Mouse (Mus musculus) neural tube, embryonic 11.5 days (tissue): Measurements from ENCODE around the gene Edem1. TPM values are rescaled to one million over a fixed set of nuclear protein-coding genes. Genes with fewer than 3 reads are reported as not detected.

Experiments used
- ATAC-seq: fragments of 200-750 bp; cut with Nextera tagmentation; 2 replicates; pipeline ENCODE4 v1.8.0; 2017; ENCODE audit warnings: moderate number of reproducible peaks, mild to moderate bottlenecking, moderate TSS enrichment, moderate library complexity; ENCODE audit not compliant: insufficient read depth, low FRiP score, low TSS enrichment
- DNase-seq: peaks from one replicate; pipeline ENCODE4 v3.0.0-alpha.2; 2015; ENCODE audit warnings: low spot score
- H3K27ac ChIP-seq: fragments of 300-500 bp; sonication (generic); 2 replicates; pipeline ENCODE4 v1.5.1; 2014; ENCODE audit warnings: low read depth, mild to moderate bottlenecking, low read length
- H3K27me3 ChIP-seq: fragments of 300-500 bp; sonication (generic); 2 replicates; pipeline ENCODE4 v1.6.1; 2014; ENCODE audit warnings: mild to moderate bottlenecking, low read length, mixed read lengths; ENCODE audit not compliant: control insufficient read depth, insufficient read depth
- H3K36me3 ChIP-seq: fragments of 300-500 bp; sonication (generic); 2 replicates; pipeline ENCODE4 v1.6.1; 2014; ENCODE audit warnings: mild to moderate bottlenecking, low read length, moderate library complexity, mixed read lengths; ENCODE audit not compliant: control insufficient read depth, insufficient read depth
- H3K4me1 ChIP-seq: fragments of 300-500 bp; sonication (generic); 2 replicates; pipeline ENCODE4 v1.6.1; 2014; ENCODE audit warnings: low read length, mixed read lengths; ENCODE audit not compliant: control insufficient read depth, insufficient read depth
- H3K4me2 ChIP-seq: fragments of 300-500 bp; sonication (generic); 2 replicates; pipeline ENCODE4 v1.6.1; 2014; ENCODE audit warnings: low read depth, mild to moderate bottlenecking, moderate library complexity
- H3K4me3 ChIP-seq: fragments of 300-500 bp; sonication (generic); 2 replicates; pipeline ENCODE4 v1.5.1; 2014; ENCODE audit warnings: low read depth, low read length
- H3K9ac ChIP-seq: fragments of 300-500 bp; sonication (generic); 2 replicates; pipeline ENCODE4 v1.6.1; 2014; ENCODE audit warnings: mild to moderate bottlenecking, low read length
- H3K9me3 ChIP-seq: fragments of 300-500 bp; sonication (generic); 2 replicates; pipeline ENCODE4 v1.6.1; 2016; ENCODE audit warnings: low read length; ENCODE audit not compliant: control insufficient read depth
- WGBS: fragments of 180-500 bp; shearing (Covaris S2); extraction: QIAGEN DNeasy Blood & Tissue Kit; methylation state at CpG from one replicate; pipeline ENCODE4 v1.1.7; 2014; 5-methylcytosine and 5-hydroxymethylcytosine counted together
- polyA plus RNA-seq: library from polyadenylated mRNA; unstranded; fragments of >200 nt; fragmentation: Nextera tagmentation; extraction: Ambion mirVana; gene quantifications from 2 replicates; pipeline ENCODE4 v1.2.1, GENCODE M21; 2014

Gene Edem1
- polyA plus RNA-seq, 1 experiment from 2014 or later, result 23.6 TPM

GRCm38 (mm10) chr6:108835765-108836691, 7.6 kb downstream of the Edem1 start:
- Histone ChIP-seq H3K27ac (no peak overlapping the region), H3K36me3 (no peaks in the 10 kb centered on the region), H3K9me3 (no peaks in the 10 kb centered on the region), H3K9ac (no peak overlapping the region), H3K4me2 (no peak overlapping the region), H3K4me1 (no peaks in the 10 kb centered on the region), H3K27me3 (no peaks in the 10 kb centered on the region), H3K4me3 (no peak overlapping the region)
- DNase-seq, result no peak
- no peak for ATAC-seq
- WGBS, result 79% methylated on average over 16 of the region's 16 CpGs

DNA sequence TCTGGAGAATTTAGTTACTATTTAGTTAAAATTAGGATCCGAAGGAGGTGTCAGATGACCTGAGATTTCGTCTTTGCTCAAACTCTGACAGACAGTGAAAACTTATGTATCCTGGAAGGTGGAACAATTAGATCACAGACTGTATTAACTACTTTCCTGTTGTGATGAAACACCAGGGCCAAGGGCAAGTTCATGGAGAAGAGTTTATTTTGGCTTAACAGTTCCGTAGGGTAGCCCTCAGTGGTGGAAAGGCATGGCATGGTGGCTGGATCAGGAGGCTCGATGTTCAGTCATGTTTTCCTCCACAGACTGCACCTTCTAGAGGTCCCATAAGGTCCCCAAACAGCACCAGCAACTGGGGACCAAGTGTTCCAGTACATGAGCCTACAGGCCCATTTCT, 8.6 kb downstream of the Edem1 start:
- Histone ChIP-seq H3K4me1 (no peaks in the 10 kb centered on the region), H3K4me2 (no peak overlapping the region), H3K9ac (no peak overlapping the region), H3K36me3 (no peaks in the 10 kb centered on the region), H3K4me3 (no peak overlapping the region), H3K27me3 (no peaks in the 10 kb centered on the region), H3K9me3 (no peaks in the 10 kb centered on the region), H3K27ac (no peak overlapping the region)
- 93% methylated on average over 4 of the region's 4 CpGs for WGBS
- ATAC-seq, result no peak
- DNase-seq, result no peak

- Histone ChIP-seq H3K4me3 (no peak overlapping the region), H3K27ac (no peak overlapping the region), H3K9ac (no peak overlapping the region), H3K9me3 (no peaks in the 10 kb centered on the region), H3K36me3 (no peaks in the 10 kb centered on the region), H3K27me3 (no peaks in the 10 kb centered on the region), H3K4me2 (no peak overlapping the region), H3K4me1 (no peaks in the 10 kb centered on the region)
- WGBS, result 84% methylated on average over 4 of the region's 4 CpGs
- no peak for ATAC-seq
- DNase-seq, result no peak
Observed at GRCm38 (mm10) chr6:108837958-108838357, 9.5 kb downstream of the Edem1 start.

DNA sequence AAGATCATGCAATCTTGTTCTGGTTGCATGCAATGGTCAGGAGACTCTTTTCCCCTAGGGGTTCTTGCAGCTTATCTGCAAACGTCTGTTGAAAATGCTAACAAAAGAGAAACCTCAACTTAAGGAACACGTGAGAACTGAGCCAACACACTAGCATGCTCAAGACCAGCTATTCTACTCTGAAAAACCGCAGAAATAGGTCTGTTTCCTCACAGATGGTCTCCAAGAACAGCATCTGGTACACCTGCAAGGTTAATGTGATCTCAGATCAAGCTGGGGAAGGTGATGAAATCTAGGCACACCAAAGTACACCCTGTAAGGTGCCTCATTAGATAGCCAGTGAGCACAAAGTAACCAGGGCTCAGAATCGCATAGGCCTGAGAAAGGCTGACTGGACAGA, 11.0 kb downstream of the Edem1 start:
- H3K9me3 ChIP-seq, result no peaks in the 10 kb centered on the region
- ATAC-seq (no peak), DNase-seq (no peak)
- no peak overlapping the region for H3K4me2 ChIP-seq
- no peak overlapping the region for H3K4me3 ChIP-seq
- no peak overlapping the region for H3K27ac ChIP-seq
- no peaks in the 10 kb centered on the region for H3K27me3 ChIP-seq
- no peaks in the 10 kb centered on the region for H3K4me1 ChIP-seq
- WGBS, result 93% methylated on average over 4 of the region's 4 CpGs
- no peaks in the 10 kb centered on the region for H3K36me3 ChIP-seq
- H3K9ac ChIP-seq, result no peak overlapping the region

DNA sequence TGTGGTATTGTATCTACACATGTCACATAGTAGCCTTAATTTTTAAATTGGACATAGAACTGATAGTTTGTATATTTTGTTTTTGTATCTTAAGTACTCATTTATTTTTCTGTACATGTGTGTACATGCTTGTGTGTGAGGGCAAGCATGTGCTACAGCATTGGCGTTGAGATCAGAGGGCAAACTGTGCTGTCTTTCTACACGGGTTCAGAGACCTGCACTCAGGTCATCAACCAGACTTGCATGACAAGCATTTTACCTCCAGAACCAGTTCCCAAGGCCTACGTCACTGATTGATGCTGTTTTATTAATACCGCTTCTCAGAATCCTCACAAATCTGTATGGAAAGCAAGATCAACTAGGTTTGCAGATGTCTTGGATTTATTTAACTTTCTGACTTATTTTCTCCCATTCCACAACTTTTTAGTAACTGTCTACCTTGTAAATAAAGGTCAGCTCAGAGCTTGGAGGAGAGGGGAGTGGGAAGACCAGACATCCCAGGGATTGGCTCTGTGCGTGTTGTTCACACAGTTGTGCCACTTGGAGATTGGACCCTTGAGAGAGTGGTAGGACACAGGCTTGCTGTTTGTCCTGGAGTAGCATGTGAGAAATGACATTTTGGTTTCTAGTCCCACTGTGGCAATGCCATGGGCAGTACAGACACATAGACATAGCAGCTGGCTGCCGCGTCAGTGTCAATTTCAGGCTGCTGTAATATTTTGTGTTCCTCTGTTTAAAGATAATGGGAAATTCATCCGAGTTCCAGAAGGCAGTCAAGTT, 12.6 kb downstream of the Edem1 start:
- DNase-seq (no peak), ATAC-seq (no peak)
- no peak overlapping the region for H3K9ac ChIP-seq
- no peak overlapping the region for H3K27ac ChIP-seq
- no peak overlapping the region for H3K4me3 ChIP-seq
- H3K9me3 ChIP-seq, result no peaks in the 10 kb centered on the region
- H3K36me3 ChIP-seq, result no peaks in the 10 kb centered on the region
- no peak overlapping the region for H3K4me2 ChIP-seq
- no peaks in the 10 kb centered on the region for H3K27me3 ChIP-seq
- H3K4me1 ChIP-seq, result no peaks in the 10 kb centered on the region
- 95% methylated on average over 8 of the region's 8 CpGs for WGBS

GRCm38 (mm10) chr6:108843664-108844063, 15.2 kb downstream of the Edem1 start:
- Histone ChIP-seq H3K27me3 (no peaks in the 10 kb centered on the region), H3K27ac (no peak overlapping the region), H3K9ac (no peak overlapping the region), H3K4me2 (no peak overlapping the region), H3K4me1 (no peaks in the 10 kb centered on the region), H3K4me3 (no peak overlapping the region), H3K9me3 (no peaks in the 10 kb centered on the region), H3K36me3 (peaks cover 3% of the 10 kb centered on the region; the same call in 1 of the 2 replicates)
- DNase-seq, result no peak
- no peak for ATAC-seq
- 86% methylated on average over 1 of the region's 1 CpGs for WGBS

GRCm38 (mm10) chr6:108844093-108844492, 15.7 kb downstream of the Edem1 start:
- H3K4me1 ChIP-seq, result no peaks in the 10 kb centered on the region
- no peak overlapping the region for H3K9ac ChIP-seq
- H3K9me3 ChIP-seq, result no peaks in the 10 kb centered on the region
- no peak overlapping the region for H3K27ac ChIP-seq
- no peaks in the 10 kb centered on the region for H3K27me3 ChIP-seq
- ATAC-seq (no peak), DNase-seq (no peak)
- H3K4me3 ChIP-seq, result no peak overlapping the region
- WGBS, result 77% methylated on average over 3 of the region's 3 CpGs
- H3K36me3 ChIP-seq, result peaks cover 4% of the 10 kb centered on the region; the same call in 1 of the 2 replicates
- H3K4me2 ChIP-seq, result no peak overlapping the region

DNA sequence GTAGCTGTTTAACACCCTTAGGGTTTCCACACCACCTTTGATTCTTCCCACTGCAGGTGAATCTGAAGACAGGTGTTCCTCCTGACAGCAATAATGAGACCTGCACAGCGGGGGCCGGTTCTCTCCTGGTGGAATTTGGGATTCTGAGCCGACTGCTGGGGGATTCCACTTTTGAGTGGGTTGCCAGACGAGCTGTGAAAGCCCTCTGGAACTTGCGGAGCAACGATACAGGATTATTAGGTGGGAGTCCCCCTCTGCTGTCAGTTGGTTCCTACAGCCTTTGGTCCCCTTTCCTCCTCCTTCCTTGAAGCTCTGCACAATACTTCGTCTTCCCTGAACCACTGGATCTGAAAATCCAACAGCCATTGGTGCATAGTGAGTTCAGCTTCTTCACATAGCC, 16.3 kb downstream of the Edem1 start:
- Histone ChIP-seq H3K4me1 (no peaks in the 10 kb centered on the region), H3K9me3 (no peaks in the 10 kb centered on the region), H3K4me2 (no peak overlapping the region), H3K27me3 (no peaks in the 10 kb centered on the region), H3K27ac (no peak overlapping the region), H3K9ac (no peak overlapping the region), H3K4me3 (no peak overlapping the region), H3K36me3 (peaks cover 4% of the 10 kb centered on the region; the same call in 1 of the 2 replicates)
- ATAC-seq (no peak), DNase-seq (no peak)
- 90% methylated on average over 7 of the region's 7 CpGs for WGBS
